Mouse (Mus musculus): ENCODE measurements around the gene Gm45783. TPM values are rescaled to one million over a fixed set of nuclear protein-coding genes. Genes with fewer than 3 reads are reported as not detected.
"Not testable (repeated sequence)": the region's sequence is repeated elsewhere in the genome, so short reads cannot be mapped to it uniquely, and the experiment has no call there.

The Gm45783 gene
- total RNA-seq (2015) (not detected in 2 replicates), total RNA-seq (2017) (not detected in 2 replicates)

- ATAC-seq (ENCODE audit: poor library complexity, severe bottlenecking), result not testable (repeated sequence)
Measured at GRCm38 (mm10) chr7:7374431-7374830, at the start of gene Gm45783. Gene Gm45783, minus strand, starts transcription at chr7:7374573.

- not testable (repeated sequence) for ATAC-seq (ENCODE audit: poor library complexity, severe bottlenecking)
Measured at GRCm38 (mm10) chr7:7399603-7400002, 25.2 kb upstream of the Gm45783 start, which contains the start of gene Vmn2r31. Gene Vmn2r31, minus strand, starts transcription at chr7:7399703.

GRCm38 (mm10) chr7:7337509-7337908 lies 36.9 kb downstream of the Gm45783 start, which contains the start of gene Vmn2r30:
Gene Vmn2r30, minus strand, starts transcription at chr7:7337609.
- ATAC-seq (ENCODE audit: poor library complexity, severe bottlenecking), result not testable (repeated sequence)

- ATAC-seq (ENCODE audit: poor library complexity, severe bottlenecking), result peak; percentile 26
Measured at GRCm38 (mm10) chr7:7295595-7295994, 78.8 kb downstream of the Gm45783 start.

Other genes starting within 250 kb of the Gm45783 start
- 0.31 and 0.43 TPM in 2 replicates for gene Zfp773, start 237.8 kb downstream of the Gm45783 start, total RNA-seq (2015)
- 1.4 and 1.7 TPM in 2 replicates for gene Zfp773, start 237.8 kb downstream of the Gm45783 start, total RNA-seq (2017)
- gene Zfp418, start 203.2 kb downstream of the Gm45783 start, total RNA-seq (2015), result 0.89 and 2.7 TPM in 2 replicates
- 1.4 and 1.8 TPM in 2 replicates for gene Zfp418, start 203.2 kb downstream of the Gm45783 start, total RNA-seq (2017)
- 2.1 and 2.2 TPM in 2 replicates for gene Zfp772, start 164.6 kb downstream of the Gm45783 start, total RNA-seq (2015)
- gene Zfp772, start 164.6 kb downstream of the Gm45783 start, total RNA-seq (2017), result 1.7 and 2.5 TPM in 2 replicates
- not detected in 2 replicates for gene Vmn2r29, start 127.2 kb downstream of the Gm45783 start, total RNA-seq (2015)
- gene Vmn2r29, start 127.2 kb downstream of the Gm45783 start, total RNA-seq (2017), result 0.70 TPM in 1 of 2 replicates, not detected in the other
- not detected in 2 replicates for gene Gm45844, start 96.3 kb downstream of the Gm45783 start, total RNA-seq (2015)
- 0.37 TPM in 1 of 2 replicates, not detected in the other for gene Gm45844, start 96.3 kb downstream of the Gm45783 start, total RNA-seq (2017)
- 27.5 and 29.6 TPM in 2 replicates for gene Clcn4, start 73.7 kb downstream of the Gm45783 start, total RNA-seq (2015)
- gene Clcn4, start 73.7 kb downstream of the Gm45783 start, total RNA-seq (2017), result 42.1 and 67.7 TPM in 2 replicates
- 0.07 TPM in 1 of 2 replicates, not detected in the other for gene Vmn2r30, start 37.0 kb downstream of the Gm45783 start, total RNA-seq (2015)
- not detected in 2 replicates for gene Vmn2r30, start 37.0 kb downstream of the Gm45783 start, total RNA-seq (2017)
- gene Vmn2r31, start 25.1 kb upstream of the Gm45783 start, total RNA-seq (2015), result not detected in 2 replicates
- not detected in 2 replicates for gene Vmn2r31, start 25.1 kb upstream of the Gm45783 start, total RNA-seq (2017)
- not detected in 2 replicates for gene Vmn2r32, start 105.4 kb upstream of the Gm45783 start, total RNA-seq (2015)
- not detected in 2 replicates for gene Vmn2r32, start 105.4 kb upstream of the Gm45783 start, total RNA-seq (2017)
- gene Vmn2r33, start 192.2 kb upstream of the Gm45783 start, total RNA-seq (2015), result not detected in 2 replicates
- gene Vmn2r33, start 192.2 kb upstream of the Gm45783 start, total RNA-seq (2017), result not detected in 2 replicates

All from megakaryocyte, adult 5-6 weeks (primary cell).